Mouse (Mus musculus) thymus, adult 2 months (tissue): ENCODE measurements at regions not wholly inside any gene's neighbourhood (a gene's known extent, or its start where the extent isn't known, plus 50 kb on each side); places are given as distances from the start of the nearest gene placed in this dataset.

Experiments used
- CTCF ChIP-seq: fragments of 200-500 bp; IDR thresholded peaks from 2 replicates; pipeline ENCODE4 v1.5.1; 2012; ENCODE audit warnings: mild to moderate bottlenecking, control low read depth, low read length, moderate library complexity, borderline replicate concordance; ENCODE audit not compliant: control insufficient read depth, poor library complexity, insufficient read depth; ENCODE audit errors: extremely low read depth
- POLR2A ChIP-seq: fragments of 200-500 bp; IDR thresholded peaks from 2 replicates; pipeline ENCODE4 v1.6.1; 2012; ENCODE audit warnings: mild to moderate bottlenecking, low read length, control low read depth, moderate library complexity; ENCODE audit not compliant: control insufficient read depth, poor library complexity, insufficient read depth; ENCODE audit errors: extremely low read depth

GRCm38 (mm10) chr15:36666566-36666965 is 341.0 kb downstream of the Zfp706 start:
- TF ChIP-seq POLR2A: no peak
- no peak for TF ChIP-seq CTCF
